Mouse (Mus musculus): ENCODE results near the gene Bloc1s4. TPM values are rescaled to one million over a fixed set of nuclear protein-coding genes. Genes with fewer than 3 reads are reported as not detected.
A peak's percentile ranks its signal among the peaks of the same experiment; 100 is the strongest.

Bloc1s4 gene
- polyA plus RNA-seq, 1 experiment, result 22.9 TPM

DNA sequence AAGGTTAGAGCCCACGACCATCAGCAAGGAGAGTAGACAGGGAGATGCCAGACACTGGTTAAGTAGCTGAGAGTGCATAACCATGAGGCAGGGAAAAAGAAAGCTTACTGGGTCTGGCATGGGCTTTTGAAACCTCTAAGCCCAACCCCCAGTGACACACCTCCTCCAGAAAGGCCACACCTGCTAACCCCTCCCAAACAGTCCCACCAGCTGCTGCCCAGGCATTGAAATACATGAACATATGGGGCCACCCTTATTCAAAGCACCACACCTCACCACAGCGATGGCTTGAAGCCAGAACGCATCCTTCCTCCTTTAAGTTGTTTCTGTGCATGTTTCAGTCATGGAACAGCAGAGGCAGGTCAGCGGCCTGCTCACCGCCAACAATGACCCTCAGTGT, 24.1 kb upstream of the Bloc1s4 start:
- TF ChIP-seq CTCF (IDR thresholded peaks at IDR 0.05; ENCODE audit: borderline replicate concordance, extremely low read depth, insufficient read depth, insufficient read length) (no peak), POLR2A (IDR thresholded peaks at IDR 0.05; ENCODE audit: borderline replicate concordance, extremely low read depth, insufficient read depth, insufficient read length, poor library complexity, severe bottlenecking) (no peak)
- DNase-seq (ENCODE audit: low read depth), result peak; percentile 51

DNA sequence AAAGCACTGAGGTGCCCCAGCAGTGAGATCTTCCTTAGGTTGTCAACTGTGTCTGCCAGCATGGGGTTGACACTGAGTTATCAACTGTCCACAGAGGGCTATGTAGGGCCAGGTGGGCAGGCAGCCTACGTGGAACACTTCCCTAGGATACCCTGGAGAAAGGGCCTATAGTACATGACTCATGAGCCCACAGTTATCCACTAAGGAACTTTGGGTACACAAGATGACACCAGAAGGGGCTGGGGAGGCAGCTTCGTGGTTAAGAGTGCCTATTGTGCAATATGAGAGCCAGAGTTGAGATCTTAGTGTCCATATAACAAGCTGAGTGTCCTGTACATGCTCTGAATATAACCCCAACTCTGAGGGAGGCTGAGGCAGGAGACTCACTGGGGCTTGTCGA, 21.2 kb upstream of the Bloc1s4 start:
- DNase-seq (ENCODE audit: low read depth), result no peak
- TF ChIP-seq CTCF (IDR thresholded peaks at IDR 0.05; ENCODE audit: borderline replicate concordance, extremely low read depth, insufficient read depth, insufficient read length), result no peak
- TF ChIP-seq POLR2A (IDR thresholded peaks at IDR 0.05; ENCODE audit: borderline replicate concordance, extremely low read depth, insufficient read depth, insufficient read length, poor library complexity, severe bottlenecking), result no peak

DNA sequence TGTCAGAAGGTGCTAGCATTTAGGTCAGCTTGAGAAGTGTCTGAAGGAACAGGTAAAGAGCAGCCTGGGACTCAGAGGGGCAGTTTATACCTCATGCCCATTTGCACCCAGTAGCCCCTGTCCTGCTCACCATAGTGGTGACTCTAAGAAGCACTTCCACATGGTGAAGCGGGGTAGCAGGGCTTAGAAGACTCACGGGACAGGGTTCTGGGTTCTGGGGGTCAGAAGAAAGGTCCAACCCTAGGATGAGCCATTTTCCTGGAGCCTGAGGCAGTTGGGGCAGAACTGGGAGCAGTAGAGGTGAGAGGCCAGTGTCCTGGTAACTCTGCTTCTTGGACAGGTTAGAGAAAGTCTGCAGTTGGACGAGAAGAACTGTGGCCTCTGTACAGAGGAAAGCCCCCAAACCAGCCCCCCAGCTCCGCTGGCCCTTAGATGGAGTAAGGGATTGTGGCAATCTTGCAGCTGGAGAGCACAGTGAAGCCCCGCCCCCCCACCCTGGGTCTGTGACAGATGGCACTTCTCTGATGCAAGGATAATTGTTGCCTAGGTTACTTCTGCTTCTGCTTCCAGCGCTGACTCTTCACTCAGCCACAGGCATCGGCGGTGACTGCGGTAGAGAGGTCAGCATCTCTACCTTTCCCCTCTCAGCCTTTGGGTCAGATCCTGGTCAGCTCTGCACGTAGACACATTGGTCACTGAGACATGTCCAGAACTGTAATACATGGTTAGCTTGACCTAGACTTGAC, 18.7 kb upstream of the Bloc1s4 start:
- DNase-seq (ENCODE audit: low read depth), result peak; percentile 72
- TF ChIP-seq CTCF (IDR thresholded peaks at IDR 0.05; ENCODE audit: borderline replicate concordance, extremely low read depth, insufficient read depth, insufficient read length), result no peak
- TF ChIP-seq POLR2A (IDR thresholded peaks at IDR 0.05; ENCODE audit: borderline replicate concordance, extremely low read depth, insufficient read depth, insufficient read length, poor library complexity, severe bottlenecking), result no peak

DNA sequence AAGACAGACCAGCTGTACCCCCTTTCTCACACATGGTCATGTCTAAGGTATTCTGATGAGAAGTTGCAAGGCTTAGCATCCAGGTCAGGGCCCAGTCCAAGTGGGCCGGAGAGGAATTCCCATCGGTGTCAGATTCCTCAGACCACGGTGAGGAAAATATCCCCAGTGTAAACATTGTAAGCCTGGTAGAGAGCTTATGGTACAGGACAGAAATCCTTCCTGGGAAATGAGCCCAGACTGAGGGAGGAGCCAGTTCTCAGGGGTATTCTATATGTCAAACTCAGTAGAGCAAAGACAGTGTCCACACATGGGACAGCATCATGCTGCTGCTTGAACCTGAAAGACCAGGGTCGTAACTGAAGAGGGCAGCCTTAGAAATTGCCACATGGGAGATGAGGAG, 11.4 kb upstream of the Bloc1s4 start:
- no peak for DNase-seq (ENCODE audit: low read depth)

DNA sequence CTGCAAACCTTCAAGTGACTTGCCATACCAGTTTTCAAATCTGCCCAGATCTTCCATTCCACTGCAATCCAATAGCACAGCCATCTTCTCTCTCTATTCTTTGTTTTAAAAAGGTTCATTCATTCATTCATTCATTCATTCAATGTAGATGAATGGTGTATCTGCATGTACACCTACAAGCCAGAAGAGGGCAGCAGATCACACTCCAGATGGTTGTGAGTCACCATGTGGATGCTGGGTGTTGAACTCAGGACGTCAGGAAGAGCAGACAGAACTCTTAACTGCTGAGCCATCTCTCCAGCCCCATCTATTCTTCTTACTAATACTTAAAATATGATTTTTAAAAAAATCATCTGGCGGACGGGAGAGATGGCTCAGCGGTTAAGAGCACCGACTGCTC, 8.6 kb upstream of the Bloc1s4 start:
- no peak for DNase-seq (ENCODE audit: low read depth)
- TF ChIP-seq CTCF (IDR thresholded peaks at IDR 0.05; ENCODE audit: borderline replicate concordance, extremely low read depth, insufficient read depth, insufficient read length) (peak; percentile 33; the same call in 1 of the 2 replicates), POLR2A (IDR thresholded peaks at IDR 0.05; ENCODE audit: borderline replicate concordance, extremely low read depth, insufficient read depth, insufficient read length, poor library complexity, severe bottlenecking) (no peak)

More for the DNA sequence above, 11.4 kb upstream of the Bloc1s4 start:
- TF ChIP-seq CTCF (IDR thresholded peaks at IDR 0.05; ENCODE audit: borderline replicate concordance, extremely low read depth, insufficient read depth, insufficient read length), result no peak
- no peak for TF ChIP-seq POLR2A (IDR thresholded peaks at IDR 0.05; ENCODE audit: borderline replicate concordance, extremely low read depth, insufficient read depth, insufficient read length, poor library complexity, severe bottlenecking)

DNA sequence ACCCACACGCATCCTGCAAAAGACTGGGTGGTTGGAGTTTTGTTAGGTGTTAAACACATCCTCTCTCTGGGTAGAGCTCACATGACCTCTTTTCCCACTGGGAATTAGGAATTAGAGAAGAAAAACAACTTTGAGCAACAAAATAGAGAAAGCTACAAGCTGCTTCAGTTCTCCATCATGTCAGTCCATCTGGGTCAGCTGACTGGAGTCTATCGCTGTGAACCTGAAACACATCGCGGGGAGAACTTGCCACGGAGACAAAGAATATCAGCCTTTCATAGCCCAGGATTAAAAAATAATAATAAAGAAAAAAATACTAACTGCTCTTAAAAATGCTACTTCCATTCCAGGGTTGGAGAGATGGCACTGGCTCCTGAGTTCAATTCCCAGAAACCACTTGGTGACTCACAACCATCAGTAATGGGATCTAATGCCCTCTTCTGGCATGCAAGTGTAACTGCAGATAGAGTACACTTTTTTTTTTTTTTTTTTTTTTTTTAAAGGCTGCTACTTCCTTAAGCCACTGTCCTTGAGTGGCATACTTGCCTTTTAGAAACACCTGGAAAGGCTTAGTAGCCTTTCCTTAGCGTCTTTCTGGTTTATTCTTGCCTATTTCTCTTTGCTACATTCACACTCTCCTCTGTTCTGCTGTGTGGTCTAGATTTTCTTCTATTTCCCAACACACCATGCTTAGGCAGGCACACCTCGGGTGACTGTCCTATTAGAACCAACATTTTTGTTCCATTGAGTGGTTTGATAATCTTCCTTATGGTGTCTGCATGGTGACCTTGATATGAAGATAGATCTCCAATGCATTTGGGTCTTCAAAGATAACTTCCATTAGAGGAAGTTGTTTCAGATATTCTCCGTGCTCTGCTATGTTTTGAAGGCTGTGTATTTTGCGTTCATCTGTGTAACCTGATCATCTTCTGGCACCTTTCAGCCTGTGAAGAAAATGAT, 1.9 kb upstream of the Bloc1s4 start:
- no peak for DNase-seq (ENCODE audit: low read depth)
- TF ChIP-seq POLR2A (IDR thresholded peaks at IDR 0.05; ENCODE audit: borderline replicate concordance, extremely low read depth, insufficient read depth, insufficient read length, poor library complexity, severe bottlenecking), result no peak
- peak; percentile 25; the same call in 1 of the 2 replicates for TF ChIP-seq CTCF (IDR thresholded peaks at IDR 0.05; ENCODE audit: borderline replicate concordance, extremely low read depth, insufficient read depth, insufficient read length)

DNA sequence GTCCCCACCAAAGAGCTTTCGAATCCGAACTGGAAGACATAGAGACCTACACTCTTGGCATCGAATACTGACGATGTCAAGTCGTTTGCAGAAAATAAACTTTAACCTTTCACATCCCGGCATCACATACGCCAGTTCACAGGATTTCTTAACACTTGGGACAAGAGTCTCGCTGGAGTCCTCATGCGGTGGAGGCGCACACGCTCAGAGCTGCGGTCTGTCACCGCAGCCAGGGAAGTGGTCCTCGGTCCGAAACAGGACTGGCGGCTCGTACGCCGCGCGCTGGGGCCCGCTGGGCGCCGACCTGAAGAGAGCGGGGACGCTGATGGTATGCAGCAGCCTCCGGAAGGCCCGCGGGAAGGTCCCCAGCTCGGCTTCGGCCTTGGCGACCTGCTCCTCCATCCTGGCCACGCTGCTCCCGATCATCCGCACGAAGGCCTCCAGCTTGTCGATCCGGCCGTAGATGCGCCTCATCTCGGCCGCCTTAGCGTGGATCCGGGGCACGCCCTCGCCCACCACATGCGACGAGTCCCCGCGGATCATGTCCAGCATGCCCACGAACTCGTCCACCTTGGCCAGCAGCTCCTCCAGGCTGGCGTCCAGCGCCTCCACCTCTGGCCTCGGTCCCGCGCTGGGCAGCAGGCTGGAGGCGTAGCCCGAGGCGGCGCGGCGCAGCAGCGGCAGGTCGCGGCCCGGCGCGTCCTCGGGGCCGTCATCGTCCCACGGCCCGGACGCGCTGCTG, 485 bp downstream of the Bloc1s4 start:
- TF ChIP-seq CTCF (IDR thresholded peaks at IDR 0.05; ENCODE audit: borderline replicate concordance, extremely low read depth, insufficient read depth, insufficient read length), result no peak
- TF ChIP-seq POLR2A (IDR thresholded peaks at IDR 0.05; ENCODE audit: borderline replicate concordance, extremely low read depth, insufficient read depth, insufficient read length, poor library complexity, severe bottlenecking), result no peak
- no peak for DNase-seq (ENCODE audit: low read depth)

DNA sequence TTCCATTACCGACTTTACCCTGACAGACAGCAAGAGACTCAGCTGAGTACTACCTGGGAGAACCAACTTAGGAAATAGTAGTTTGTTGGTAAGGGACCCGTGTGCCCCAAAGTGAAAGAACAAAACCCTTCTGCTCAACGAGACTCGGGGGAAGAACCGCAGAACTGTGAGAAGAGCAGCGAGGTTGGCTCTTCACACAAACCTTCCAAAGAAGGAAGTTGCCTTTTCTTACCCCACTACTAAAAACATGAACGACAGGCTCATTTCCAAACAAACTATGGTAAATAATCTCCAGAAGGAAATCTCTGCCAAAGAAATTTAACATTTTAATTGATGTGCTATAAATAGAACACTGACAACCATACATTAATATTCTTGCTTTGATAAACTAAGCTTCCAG, 1.4 kb downstream of the Bloc1s4 start:
- no peak for TF ChIP-seq CTCF (IDR thresholded peaks at IDR 0.05; ENCODE audit: borderline replicate concordance, extremely low read depth, insufficient read depth, insufficient read length)
- no peak for TF ChIP-seq POLR2A (IDR thresholded peaks at IDR 0.05; ENCODE audit: borderline replicate concordance, extremely low read depth, insufficient read depth, insufficient read length, poor library complexity, severe bottlenecking)
- no peak for DNase-seq (ENCODE audit: low read depth)

DNA sequence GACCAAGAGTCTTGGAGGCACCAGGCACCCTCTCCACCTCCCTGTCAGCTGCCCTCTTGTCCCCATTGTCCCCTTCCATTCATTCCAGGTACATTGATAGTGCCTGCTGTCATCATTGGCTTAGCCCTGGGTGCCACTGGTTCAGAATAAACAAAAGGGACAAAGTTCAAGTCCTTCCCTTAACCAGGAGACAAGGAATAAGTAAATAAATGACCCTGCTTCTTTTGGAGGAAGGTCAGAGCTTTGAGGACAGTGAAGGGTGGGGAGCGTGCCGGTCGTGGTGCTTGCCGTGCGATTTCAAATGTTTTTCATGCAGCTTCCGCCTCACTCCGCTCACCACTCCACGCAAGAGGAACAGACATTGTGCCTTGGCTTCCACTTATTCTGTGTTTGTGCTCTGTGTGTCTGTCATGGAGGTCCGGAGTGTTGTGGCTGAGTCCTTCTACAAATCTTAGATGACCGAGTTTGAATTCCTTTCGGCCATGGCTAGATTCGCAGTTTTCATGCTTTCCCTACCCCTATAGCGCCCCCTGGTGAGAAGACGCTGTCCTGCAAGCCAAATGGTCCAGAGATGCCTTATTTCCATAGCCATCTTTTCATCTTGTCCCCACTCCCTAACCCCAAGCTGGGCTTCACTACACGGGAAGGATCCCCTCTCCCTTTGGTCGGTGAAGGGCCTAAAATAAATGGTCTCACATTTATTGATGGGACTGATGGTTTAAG, 6.2 kb downstream of the Bloc1s4 start:
- TF ChIP-seq CTCF (IDR thresholded peaks at IDR 0.05; ENCODE audit: borderline replicate concordance, extremely low read depth, insufficient read depth, insufficient read length) (peak; percentile 86), POLR2A (IDR thresholded peaks at IDR 0.05; ENCODE audit: borderline replicate concordance, extremely low read depth, insufficient read depth, insufficient read length, poor library complexity, severe bottlenecking) (no peak)
- DNase-seq (ENCODE audit: low read depth), result peak; percentile 74

DNA sequence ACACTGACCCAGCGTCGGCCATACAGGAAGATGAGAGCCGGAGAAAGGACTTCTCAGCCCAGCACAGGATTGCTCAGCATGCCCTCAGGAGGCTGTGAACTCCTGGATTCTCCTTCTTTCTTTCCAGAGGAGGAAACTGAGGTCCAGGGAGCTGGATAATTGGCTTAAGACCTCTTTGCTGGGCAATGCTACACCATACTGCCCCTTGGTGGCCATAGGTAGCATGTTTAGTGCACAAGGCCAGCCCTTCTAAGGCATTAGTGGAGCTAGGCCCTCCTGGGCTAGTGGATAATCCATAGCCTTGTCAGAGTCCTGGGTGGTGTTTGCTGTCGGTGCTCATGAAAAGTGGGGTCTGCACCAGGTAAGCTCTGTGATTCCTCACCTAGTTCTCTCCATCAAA, 8.6 kb downstream of the Bloc1s4 start:
- DNase-seq (ENCODE audit: low read depth), result peak; percentile 31
- TF ChIP-seq POLR2A (IDR thresholded peaks at IDR 0.05; ENCODE audit: borderline replicate concordance, extremely low read depth, insufficient read depth, insufficient read length, poor library complexity, severe bottlenecking) (no peak), CTCF (IDR thresholded peaks at IDR 0.05; ENCODE audit: borderline replicate concordance, extremely low read depth, insufficient read depth, insufficient read length) (peak; percentile 44; the same call in 1 of the 2 replicates)

All from brain, embryonic 14.5 days (tissue).